Mouse (Mus musculus): ENCODE results near the gene Snx6. TPM values are rescaled to one million over a fixed set of nuclear protein-coding genes. Genes with fewer than 3 reads are reported as not detected.
"Not testable (repeated sequence)": the region's sequence is repeated elsewhere in the genome, so short reads cannot be mapped to it uniquely, and the experiment has no call there.

The Snx6 gene
- polyA plus RNA-seq, 2 experiments from 2014 or later: 128 to 153 TPM

DNA sequence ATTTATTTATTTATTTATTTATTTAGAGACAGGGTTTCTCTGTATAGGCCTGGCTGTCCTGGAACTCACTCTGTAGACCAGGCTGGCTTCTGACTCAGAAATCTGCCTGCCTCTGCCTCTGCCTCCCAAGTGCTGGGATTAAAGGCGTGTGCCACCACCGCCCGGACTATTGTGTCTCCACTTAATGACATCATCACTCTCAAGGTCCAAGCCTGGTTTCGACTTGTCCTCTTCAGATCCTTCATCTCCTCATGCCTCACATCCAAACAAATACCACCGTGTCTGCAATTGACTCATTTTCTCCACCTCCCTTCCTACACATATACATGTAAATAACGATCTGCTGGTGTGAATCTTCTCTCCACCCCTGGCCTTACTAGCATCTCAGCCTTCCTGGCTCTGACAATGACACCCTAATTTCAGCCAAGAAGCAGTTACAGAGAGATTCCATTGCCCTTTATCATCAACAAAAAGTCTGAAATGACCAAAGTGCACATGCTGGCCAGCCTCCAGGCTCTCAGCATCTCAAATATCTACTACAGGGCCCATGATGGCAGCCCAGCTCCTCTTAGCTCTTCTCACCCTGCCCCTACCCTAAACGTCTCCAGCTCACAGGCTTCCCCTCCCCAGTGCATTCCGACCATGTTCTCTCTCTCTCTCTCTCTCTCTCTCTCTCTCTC is 1.2 kb upstream of the Snx6 start:
- ATAC-seq: no peak

DNA sequence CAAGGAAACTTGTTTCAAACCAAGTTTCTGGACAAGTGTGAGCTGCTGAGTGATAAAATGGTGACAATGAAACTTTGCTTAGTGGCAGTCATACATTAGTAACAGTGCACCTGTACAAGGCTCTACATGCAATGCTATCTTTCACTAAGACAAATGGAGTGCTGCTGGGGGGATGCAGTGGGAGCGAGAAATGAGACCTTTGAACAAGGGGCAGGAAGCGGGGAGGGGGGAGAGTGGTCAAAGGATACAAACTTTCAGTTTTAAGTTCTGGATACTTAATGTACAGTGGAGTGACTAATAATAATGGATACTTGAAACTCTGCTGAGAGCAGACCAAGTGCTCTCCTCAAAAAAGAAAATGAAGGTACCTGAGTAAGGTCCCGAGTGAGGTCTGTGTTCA is 1.1 kb downstream of the Snx6 start:
- no peak for ATAC-seq

- no peak for ATAC-seq
Measured at GRCm38 (mm10) chr12:54791465-54791864, 4.0 kb downstream of the Snx6 start.

GRCm38 (mm10) chr12:54789346-54790143 is 6.0 kb downstream of the Snx6 start:
- no peak for ATAC-seq

DNA sequence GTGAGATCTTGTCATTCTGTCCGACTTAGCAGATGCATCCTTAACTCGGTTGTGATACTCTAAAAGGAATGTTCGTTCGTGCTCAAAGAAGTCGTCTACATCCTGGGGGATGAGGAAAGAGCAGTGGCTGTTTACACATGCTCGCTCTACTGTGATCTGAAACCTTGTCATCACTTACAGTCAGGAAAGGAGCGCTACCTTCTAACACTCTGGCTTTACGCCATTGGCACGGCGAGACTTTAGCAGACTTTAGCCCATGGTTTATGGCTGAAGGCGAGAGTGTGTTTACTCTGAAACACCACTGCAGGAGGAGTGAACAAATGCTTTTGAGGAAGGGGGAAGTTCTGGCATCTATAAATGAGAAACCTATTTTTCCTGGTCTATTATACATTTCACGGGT is 31.9 kb downstream of the Snx6 start:
- no peak for ATAC-seq

GRCm38 (mm10) chr12:54760676-54761075 is 34.8 kb downstream of the Snx6 start:
- no peak for ATAC-seq

DNA sequence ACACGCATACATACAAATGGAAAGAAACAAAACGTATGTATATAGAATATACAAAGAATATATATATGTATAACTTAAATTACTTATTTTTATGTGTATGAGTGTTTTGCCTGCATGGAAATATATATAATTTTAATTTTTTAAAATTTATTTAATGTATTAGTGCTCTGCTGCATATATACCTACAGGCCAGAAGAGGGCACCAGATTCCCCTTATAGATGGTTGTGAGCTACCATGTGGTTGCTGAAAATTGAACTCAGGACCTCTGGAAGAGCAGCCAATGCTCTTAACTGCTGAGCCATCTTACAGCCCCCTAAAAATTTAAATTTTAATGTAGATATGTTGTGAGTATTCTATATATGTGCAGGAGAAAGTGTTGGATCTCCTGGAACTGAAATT is 36.7 kb downstream of the Snx6 start:
- ATAC-seq: no peak

GRCm38 (mm10) chr12:54748647-54749046 is 46.9 kb downstream of the Snx6 start:
- ATAC-seq: no peak

DNA sequence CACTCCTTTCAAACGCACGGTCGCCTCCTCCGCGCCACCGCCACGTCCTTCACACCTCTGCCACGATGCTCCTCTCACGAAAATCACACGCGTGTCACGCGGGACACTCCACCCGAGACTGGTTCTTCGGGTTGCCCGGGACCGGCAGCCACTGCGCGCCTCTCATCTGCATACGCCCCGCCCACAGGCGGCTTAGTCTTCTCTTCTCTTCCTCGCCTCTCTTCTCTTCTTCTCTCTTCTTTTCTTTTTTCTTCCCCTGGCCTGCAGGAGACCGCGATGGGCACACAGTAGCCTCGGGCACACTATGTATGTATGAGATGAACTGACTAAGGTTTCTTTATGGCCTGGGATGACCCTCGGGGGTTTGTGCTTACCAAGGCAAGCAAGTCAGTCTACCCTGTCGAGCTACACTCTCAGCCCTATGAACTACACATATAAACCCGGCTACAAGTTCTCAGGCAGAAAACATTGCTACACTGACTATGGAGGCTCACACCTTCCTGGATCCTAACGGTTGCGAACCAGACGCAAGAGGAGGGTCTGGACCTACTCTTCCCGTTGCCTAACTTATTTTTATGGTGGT is 56.8 kb downstream of the Snx6 start:
- peak; percentile 27 for ATAC-seq

DNA sequence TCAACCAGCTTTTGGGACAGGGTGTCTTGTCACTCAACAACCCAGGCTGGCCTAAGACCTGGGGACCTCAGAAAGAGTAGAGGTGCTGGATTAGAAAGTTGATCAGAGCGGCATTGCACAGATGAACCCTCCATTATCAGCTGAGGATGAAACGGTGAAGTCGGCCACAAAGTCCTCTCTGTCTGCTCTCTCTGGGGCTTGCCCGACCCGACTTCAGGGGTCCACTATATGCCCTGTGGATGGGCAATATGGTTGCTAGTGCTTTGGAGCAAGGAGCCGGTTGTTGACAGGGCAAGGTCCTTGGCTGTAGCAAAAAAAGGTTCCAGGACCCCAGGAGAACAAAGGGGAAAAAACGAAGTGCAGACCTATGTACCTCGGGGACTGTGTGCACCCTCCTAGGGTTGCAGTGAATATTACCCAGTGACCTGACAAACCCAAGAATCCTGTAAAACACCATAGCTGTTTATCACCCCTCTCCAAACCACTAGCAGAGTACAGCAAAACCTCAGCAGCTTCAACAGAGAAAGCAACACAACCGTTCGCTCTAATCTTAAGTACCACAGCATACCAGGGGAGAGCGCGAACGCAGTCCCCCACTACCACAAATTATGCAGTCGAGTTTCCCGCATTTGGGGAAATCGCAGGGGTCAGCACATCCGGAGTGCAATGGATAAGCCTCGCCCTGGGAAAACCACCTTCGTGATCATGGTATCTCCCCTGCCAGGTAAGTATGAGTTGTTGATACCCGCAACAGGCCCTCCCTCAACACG is 57.4 kb downstream of the Snx6 start:
- ATAC-seq: peak; percentile 60

- peak; percentile 37 for ATAC-seq
Measured at GRCm38 (mm10) chr12:54734307-54735131, 61.0 kb downstream of the Snx6 start.

DNA sequence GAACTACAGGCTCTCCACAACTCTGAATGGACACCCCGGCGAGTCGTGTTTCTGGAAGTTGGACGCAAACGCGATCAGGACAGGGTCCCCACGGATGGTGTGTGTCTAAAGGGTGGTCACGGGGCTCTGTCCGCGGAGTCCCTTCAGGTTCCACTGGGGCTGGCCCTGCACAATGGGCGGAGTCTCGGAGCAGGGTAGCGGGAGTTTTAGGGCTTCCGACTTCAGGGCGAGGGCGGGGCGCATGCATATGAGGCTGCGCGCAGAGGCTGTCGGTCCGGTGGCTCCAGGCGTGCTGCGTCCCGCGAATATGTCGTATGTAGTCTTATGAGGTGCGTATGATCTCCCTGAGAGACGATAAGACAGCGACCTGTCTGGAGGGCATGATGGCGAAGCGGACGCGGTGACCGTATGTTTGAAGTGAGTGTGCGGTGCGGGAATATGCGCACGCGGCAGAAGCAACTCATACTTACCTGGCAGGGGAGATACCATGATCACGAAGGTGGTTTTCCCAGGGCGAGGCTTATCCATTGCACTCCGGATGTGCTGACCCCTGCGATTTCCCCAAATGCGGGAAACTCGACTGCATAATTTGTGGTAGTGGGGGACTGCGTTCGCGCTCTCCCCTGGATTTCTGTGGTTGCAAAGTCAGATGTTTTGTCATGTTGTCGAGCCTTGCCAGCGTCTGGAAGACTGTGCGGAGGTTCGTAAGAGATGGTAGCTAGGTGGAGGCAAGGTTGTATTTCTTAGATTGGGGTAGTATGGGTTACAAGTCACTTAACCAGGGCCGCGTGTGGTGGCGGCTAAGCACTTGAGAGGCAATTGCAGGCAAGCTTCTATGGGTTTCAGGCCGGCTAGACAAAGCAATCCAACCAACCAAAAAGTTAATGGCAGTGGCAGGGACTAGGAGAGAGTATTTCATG is 66.1 kb downstream of the Snx6 start:
- peak; percentile 75 for ATAC-seq

DNA sequence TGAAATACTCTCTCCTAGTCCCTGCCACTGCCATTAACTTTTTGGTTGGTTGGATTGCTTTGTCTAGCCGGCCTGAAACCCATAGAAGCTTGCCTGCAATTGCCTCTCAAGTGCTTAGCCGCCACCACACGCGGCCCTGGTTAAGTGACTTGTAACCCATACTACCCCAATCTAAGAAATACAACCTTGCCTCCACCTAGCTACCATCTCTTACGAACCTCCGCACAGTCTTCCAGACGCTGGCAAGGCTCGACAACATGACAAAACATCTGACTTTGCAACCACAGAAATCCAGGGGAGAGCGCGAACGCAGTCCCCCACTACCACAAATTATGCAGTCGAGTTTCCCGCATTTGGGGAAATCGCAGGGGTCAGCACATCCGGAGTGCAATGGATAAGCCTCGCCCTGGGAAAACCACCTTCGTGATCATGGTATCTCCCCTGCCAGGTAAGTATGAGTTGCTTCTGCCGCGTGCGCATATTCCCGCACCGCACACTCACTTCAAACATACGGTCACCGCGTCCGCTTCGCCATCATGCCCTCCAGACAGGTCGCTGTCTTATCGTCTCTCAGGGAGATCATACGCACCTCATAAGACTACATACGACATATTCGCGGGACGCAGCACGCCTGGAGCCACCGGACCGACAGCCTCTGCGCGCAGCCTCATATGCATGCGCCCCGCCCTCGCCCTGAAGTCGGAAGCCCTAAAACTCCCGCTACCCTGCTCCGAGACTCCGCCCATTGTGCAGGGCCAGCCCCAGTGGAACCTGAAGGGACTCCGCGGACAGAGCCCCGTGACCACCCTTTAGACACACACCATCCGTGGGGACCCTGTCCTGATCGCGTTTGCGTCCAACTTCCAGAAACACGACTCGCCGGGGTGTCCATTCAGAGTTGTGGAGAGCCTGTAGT is 76.4 kb downstream of the Snx6 start:
- ATAC-seq: peak; percentile 77

GRCm38 (mm10) chr12:54717516-54717915 is 78.0 kb downstream of the Snx6 start:
- ATAC-seq: not testable (repeated sequence)

DNA sequence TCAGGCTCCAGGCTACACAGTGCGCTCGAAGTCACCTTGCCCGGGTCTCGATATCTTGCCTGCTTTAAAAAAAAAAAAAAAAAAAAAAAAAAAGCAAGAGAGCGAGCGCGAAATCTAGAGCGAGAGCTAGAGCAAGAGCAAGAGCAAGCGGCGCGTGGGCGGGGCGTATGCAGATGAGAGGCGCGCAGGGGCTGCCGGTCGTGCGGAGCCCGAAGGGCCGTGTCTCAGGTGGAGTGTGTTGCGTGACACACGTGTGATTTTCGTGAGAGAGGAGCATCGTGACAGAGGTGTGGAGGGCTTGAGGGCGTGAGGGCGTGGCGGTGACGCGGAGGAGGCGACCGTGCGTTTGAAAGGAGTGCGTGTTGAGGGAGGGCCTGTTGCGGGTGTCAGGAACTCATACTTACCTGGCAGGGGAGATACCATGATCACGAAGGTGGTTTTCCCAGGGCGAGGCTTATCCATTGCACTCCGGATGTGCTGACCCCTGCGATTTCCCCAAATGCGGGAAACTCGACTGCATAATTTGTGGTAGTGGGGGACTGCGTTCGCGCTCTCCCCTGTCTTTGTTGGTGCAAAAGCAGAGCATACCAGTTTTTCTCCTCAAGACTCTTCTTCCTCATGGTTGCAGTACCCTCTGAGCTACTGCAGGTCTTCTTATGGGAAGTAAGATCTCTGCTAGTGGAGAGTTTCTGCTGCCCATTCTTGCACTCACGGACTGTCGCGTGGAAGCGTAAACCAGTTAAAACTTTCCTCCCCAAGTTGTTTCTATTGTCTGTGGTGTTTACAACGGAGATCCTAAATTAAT is 81.5 kb downstream of the Snx6 start:
- peak; percentile 44 for ATAC-seq

- ATAC-seq: peak; percentile 57
Measured at GRCm38 (mm10) chr12:54710494-54710879, 85.0 kb downstream of the Snx6 start.

DNA sequence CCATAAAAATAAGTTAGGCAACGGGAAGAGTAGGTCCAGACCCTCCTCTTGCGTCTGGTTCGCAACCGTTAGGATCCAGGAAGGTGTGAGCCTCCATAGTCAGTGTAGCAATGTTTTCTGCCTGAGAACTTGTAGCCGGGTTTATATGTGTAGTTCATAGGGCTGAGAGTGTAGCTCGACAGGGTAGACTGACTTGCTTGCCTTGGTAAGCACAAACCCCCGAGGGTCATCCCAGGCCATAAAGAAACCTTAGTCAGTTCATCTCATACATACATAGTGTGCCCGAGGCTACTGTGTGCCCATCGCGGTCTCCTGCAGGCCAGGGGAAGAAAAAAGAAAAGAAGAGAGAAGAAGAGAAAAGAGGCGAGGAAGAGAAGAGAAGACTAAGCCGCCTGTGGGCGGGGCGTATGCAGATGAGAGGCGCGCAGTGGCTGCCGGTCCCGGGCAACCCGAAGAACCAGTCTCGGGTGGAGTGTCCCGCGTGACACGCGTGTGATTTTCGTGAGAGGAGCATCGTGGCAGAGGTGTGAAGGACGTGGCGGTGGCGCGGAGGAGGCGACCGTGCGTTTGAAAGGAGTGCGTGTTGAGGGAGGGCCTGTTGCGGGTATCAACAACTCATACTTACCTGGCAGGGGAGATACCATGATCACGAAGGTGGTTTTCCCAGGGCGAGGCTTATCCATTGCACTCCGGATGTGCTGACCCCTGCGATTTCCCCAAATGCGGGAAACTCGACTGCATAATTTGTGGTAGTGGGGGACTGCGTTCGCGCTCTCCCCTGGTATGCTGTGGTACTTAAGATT is 85.6 kb downstream of the Snx6 start:
- ATAC-seq: peak; percentile 36

GRCm38 (mm10) chr12:54699394-54699793 is 96.1 kb downstream of the Snx6 start:
- ATAC-seq: no peak
